Mouse (Mus musculus) lung, postnatal 10 days (tissue): ENCODE measurements around the gene Rgs7bp.
"Not testable (repeated sequence)": the region's sequence is repeated elsewhere in the genome, so short reads cannot be mapped to it uniquely, and the experiment has no call there.

Experiments
- DNase-seq: peaks from one replicate; pipeline ENCODE4 v3.0.0; 2021

Gene Rgs7bp

GRCm38 (mm10) chr13:104931635-104932532 lies 122.8 kb downstream of the Rgs7bp start:
- no peak for DNase-seq

- no peak for DNase-seq
Measured at GRCm38 (mm10) chr13:104930814-104931213, 123.9 kb downstream of the Rgs7bp start.

DNA sequence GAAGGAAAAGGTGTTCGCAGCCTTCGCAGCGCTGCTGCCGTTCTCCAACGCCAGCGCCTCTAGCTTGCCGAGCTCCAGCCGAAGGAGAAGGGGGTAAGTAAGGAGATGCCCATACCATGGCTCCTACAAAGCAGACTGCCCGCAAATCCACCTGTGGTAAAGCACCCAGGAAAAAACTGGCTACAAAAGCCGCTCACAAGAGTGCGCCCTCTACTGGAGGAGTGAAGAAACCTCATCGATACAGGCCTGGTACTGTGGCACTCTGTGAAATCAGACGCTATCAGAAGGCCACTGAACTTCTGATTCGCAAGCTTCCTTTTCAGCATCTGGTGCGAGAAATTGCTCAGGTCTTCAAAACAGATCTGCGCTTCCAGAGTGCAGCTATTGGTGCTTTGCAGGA lies 136.1 kb downstream of the Rgs7bp start:
- DNase-seq = no peak

DNA sequence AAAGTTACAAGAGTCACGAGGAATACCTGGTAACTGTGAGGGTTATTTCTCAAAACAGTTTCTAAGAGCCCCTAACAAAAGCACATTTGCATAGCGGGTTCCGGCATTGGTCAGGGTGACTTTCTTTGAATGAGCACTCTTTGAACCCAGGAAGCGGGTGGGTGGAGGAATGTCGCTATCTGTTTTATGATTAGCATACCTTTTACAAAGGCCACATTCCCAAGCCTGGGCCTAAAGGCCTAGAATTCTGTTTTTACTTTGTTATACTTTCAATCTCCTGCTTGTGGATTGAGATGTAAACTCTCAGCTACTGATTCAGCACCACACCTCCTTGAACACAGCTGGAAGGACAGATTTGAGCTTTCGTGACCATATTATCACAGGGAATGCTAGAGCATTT lies 138.0 kb downstream of the Rgs7bp start:
- DNase-seq = not testable (repeated sequence)

DNA sequence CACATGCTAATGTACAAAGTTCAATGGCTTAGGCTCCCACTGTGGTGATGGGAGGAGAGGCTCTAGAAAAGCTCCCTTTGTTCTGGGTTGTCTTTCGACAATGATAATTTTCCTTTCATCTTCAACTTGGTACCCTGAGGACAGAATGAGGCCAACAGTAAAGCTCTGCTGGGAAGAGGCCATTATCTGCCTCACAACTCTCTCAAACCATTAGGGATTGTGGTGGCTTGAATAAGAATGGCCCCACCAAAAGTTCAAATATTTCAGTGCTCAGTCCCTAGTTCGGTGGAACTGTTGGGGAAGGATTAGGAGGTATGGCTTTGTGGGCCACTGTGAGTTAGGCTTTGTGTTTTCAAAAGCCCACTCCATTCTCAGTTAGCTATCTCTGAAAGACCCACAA lies 138.6 kb downstream of the Rgs7bp start:
- no peak for DNase-seq

- DNase-seq = no peak
Measured at GRCm38 (mm10) chr13:104914288-104914895, 140.3 kb downstream of the Rgs7bp start.

DNA sequence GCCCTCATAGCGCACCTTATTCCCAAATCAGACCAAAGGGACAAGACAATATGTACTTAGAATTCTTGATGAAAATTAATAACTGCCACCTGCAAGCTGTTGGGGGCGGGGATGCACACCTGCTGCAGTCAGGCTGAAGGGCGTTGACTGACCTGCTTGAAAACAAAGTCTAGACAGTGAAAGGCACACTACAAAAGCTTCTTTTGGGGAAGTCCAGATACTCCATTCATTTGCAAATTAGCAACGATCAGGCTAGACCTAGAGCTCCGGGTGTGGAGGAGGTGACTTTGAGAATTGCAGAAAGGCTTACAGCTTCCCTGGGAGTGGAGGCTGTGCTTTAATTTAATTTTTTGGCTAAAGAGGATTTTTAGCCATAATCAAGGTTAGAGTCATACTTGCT lies 143.1 kb downstream of the Rgs7bp start:
- not testable (repeated sequence) for DNase-seq

GRCm38 (mm10) chr13:104911006-104911405 lies 143.7 kb downstream of the Rgs7bp start:
- DNase-seq = not testable (repeated sequence)

DNA sequence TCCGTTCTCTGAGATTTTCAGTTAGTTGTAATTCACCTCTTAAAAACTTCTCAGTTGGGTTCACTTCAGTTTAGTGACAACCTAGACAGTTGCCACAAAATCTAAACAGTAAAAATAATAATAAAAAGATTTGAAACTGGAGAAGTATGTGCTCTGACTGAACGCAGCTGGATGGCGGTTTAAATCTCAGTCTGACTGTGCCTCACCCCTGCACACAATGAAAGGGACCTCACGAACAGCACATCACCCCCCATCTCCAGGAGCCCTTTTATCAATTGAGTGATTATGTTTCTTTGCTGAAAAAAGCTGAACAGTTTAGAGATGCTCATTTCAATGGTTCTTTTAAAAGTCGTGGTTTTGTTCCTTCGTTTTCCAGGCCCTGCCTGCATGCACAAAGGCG lies 146.0 kb downstream of the Rgs7bp start:
- DNase-seq = no peak
